Mouse (Mus musculus) embryonic fibroblast, embryonic 13.5 days (primary cell): ENCODE measurements around the gene Kcnip2.

Source experiments
- CTCF ChIP-seq: IDR thresholded peaks from 2 replicates; pipeline ENCODE4 v1.5.1; 2011; ENCODE audit warnings: mild to moderate bottlenecking, control low read depth, low read length, moderate library complexity, borderline replicate concordance; ENCODE audit not compliant: insufficient read depth
- POLR2A ChIP-seq: IDR thresholded peaks from 2 replicates; pipeline ENCODE4 v1.6.1; 2011; ENCODE audit warnings: low read depth, mild to moderate bottlenecking, control low read depth, low read length, moderate library complexity

DNA sequence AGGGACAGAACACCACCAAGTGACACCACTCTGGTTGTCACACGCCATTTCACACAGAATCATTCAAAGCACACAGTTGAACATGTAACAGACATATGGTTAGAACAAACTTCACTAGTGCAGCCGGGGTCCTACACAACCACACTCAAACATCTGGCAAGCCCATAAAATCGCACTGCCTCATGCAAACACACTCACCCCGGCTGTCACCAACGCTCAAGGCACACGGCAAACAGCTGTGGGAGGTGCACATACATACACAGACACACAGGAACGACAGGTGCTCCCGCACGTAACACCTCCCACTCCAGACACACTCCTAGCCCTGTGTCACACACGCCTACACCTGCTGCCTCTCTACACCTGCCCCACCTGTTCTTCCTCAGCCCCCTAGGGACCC, 691 bp downstream of the Kcnip2 start:
- TF ChIP-seq CTCF (no peak), POLR2A (no peak)
